Mouse (Mus musculus): ENCODE results near the gene Olfr399. TPM values are rescaled to one million over a fixed set of nuclear protein-coding genes. Genes with fewer than 3 reads are reported as not detected.

The Olfr399 gene
- not detected for total RNA-seq (2021)
- long read RNA-seq, experiment 1 = 0 reads
- long read RNA-seq, experiment 2 = 0 reads

GRCm38 (mm10) chr11:74056451-74056850 is at the start of gene Olfr399, which contains the start of gene Olfr139:
Gene Olfr399, minus strand, starts transcription at chr11:74056615.
Gene Olfr139, minus strand, starts transcription at chr11:74056551.
- DNase-seq (ENCODE audit: low spot score in 2 of 2) = no peak

DNA sequence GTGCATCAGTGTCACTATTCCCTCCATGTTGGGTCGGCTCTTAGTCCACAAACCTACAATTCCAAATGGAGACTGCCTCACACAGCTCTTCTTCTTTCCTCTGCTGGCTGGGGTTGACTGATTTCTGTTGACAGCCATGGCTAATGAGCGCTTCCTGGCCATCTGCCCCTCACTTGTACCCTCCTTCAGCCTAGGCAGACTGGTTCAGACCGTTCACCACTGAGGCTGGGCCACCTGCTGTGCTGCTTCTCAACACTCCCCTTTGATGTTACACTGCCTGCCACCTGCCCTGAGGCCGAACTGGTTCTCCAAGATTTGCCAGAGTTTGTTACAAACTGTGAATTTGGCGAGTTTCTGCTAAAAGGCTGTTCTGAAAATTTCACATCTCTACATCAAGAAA is 48.7 kb upstream of the Olfr399 start:
- DNase-seq (ENCODE audit: low spot score in 2 of 2) = no peak

DNA sequence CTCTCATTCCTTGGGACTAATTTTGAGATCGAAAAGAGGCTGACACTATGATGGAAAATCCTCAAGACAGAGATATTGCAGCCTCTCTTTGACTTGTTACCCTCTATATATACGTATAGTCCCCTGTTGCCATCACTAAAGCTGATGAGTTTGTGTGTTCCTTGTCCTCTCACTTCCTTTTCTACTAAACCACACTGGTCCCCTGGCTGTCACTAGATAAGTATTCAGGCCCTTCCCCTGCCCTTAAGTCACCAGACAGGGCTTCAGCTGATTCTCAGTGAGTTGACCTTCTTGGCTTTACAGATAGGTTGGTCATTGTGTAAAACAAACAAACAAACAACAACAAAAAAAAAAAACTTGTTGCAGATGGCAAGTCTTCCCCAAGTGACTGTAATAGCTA is 45.1 kb upstream of the Olfr399 start:
- no peak for DNase-seq (ENCODE audit: low spot score in 2 of 2)

GRCm38 (mm10) chr11:74100724-74101123 is 44.3 kb upstream of the Olfr399 start:
- DNase-seq (ENCODE audit: low spot score in 2 of 2) = no peak

- DNase-seq (ENCODE audit: low spot score in 2 of 2) = no peak
These were observed 13.2 kb upstream of the Olfr399 start, which contains the start of gene Zfp616 for GRCm38 (mm10) chr11:74069655-74070054. Gene Zfp616, plus strand, starts transcription at chr11:74069955.

GRCm38 (mm10) chr11:74051347-74051746 is 5.1 kb downstream of the Olfr399 start:
- no peak for DNase-seq (ENCODE audit: low spot score in 2 of 2)

Other genes starting within 250 kb of the Olfr399 start
- gene Olfr392, start 239.6 kb downstream of the Olfr399 start, total RNA-seq (2021) = not detected
- not detected for gene Olfr393, start 205.2 kb downstream of the Olfr399 start, total RNA-seq (2021)
- not detected for gene Olfr394, start 165.8 kb downstream of the Olfr399 start, total RNA-seq (2021)
- gene Olfr395, start 147.3 kb downstream of the Olfr399 start, total RNA-seq (2021) = not detected
- gene Olfr23, start 119.9 kb downstream of the Olfr399 start, total RNA-seq (2021) = not detected
- not detected for gene Olfr397, start 95.8 kb downstream of the Olfr399 start, total RNA-seq (2021)
- not detected for gene Olfr398, start 66.2 kb downstream of the Olfr399 start, total RNA-seq (2021)
- gene Olfr139, start 64 bp downstream of the Olfr399 start, total RNA-seq (2021) = not detected
- not detected for gene Zfp616, start 13.3 kb upstream of the Olfr399 start, total RNA-seq (2021)
- gene Olfr401, start 57.1 kb upstream of the Olfr399 start, total RNA-seq (2021) = not detected
- not detected for gene Olfr402, start 96.9 kb upstream of the Olfr399 start, total RNA-seq (2021)
- not detected for gene Olfr403, start 129.6 kb upstream of the Olfr399 start, total RNA-seq (2021)
- not detected for gene Olfr43, start 154.8 kb upstream of the Olfr399 start, total RNA-seq (2021)
- gene Olfr406, start 203.2 kb upstream of the Olfr399 start, total RNA-seq (2021) = not detected
- gene Olfr59, start 227.1 kb upstream of the Olfr399 start, total RNA-seq (2021) = not detected